Mouse (Mus musculus) heart, embryonic 16.5 days (tissue): ENCODE measurements at regions not wholly inside any gene's neighbourhood (a gene's known extent, or its start where the extent isn't known, plus 50 kb on each side); places are given as distances from the start of the nearest gene placed in this dataset.

Experiments
- ATAC-seq: fragments of 200-750 bp; cut with Nextera tagmentation; replicated peaks from 2 replicates; pipeline ENCODE4 v1.8.0; 2017; ENCODE audit warnings: moderate number of reproducible peaks; ENCODE audit not compliant: insufficient read depth, low FRiP score; ENCODE audit errors: extremely low read depth
- H3K27ac ChIP-seq: fragments of 300-500 bp; sonication (generic); 2 replicates; pipeline ENCODE4 v1.5.1; 2014; ENCODE audit warnings: mild to moderate bottlenecking, low read length, control low read depth, moderate library complexity
- H3K27me3 ChIP-seq: fragments of 300-500 bp; sonication (generic); 2 replicates; pipeline ENCODE4 v1.6.1; 2014; ENCODE audit warnings: low read length, mixed read lengths; ENCODE audit not compliant: control insufficient read depth, insufficient read depth
- H3K36me3 ChIP-seq: fragments of 300-500 bp; sonication (generic); 2 replicates; pipeline ENCODE4 v1.6.1; 2014; ENCODE audit not compliant: control insufficient read depth, insufficient read depth
- H3K4me1 ChIP-seq: fragments of 300-500 bp; sonication (generic); 2 replicates; pipeline ENCODE4 v1.6.1; 2014; ENCODE audit warnings: low read length, mixed read lengths; ENCODE audit not compliant: control insufficient read depth, insufficient read depth
- H3K4me2 ChIP-seq: fragments of 300-500 bp; sonication (generic); 2 replicates; pipeline ENCODE4 v1.6.1; 2014; ENCODE audit warnings: low read depth, mild to moderate bottlenecking, control low read depth, low read length
- H3K4me3 ChIP-seq: fragments of 300-500 bp; sonication (generic); 2 replicates; pipeline ENCODE4 v1.5.1; 2014; ENCODE audit warnings: mild to moderate bottlenecking, control low read depth, low read length
- H3K9ac ChIP-seq: fragments of 300-500 bp; sonication (generic); 2 replicates; pipeline ENCODE4 v1.6.1; 2014; ENCODE audit warnings: low read length, control low read depth
- H3K9me3 ChIP-seq: fragments of 300-500 bp; sonication (generic); replicated peaks from 2 replicates; pipeline ENCODE4 v1.6.1; 2016; ENCODE audit warnings: low read length; ENCODE audit not compliant: control insufficient read depth
- WGBS: fragments of 180-500 bp; shearing (Covaris S2); extraction: QIAGEN DNeasy Blood & Tissue Kit; methylation state at CpG from one replicate; pipeline ENCODE4 v1.1.7; 2014; 5-methylcytosine and 5-hydroxymethylcytosine counted together

GRCm38 (mm10) chr17:83903467-83903866 lies 55.7 kb upstream of the Haao start:
- H3K36me3 ChIP-seq, result no peaks in the 10 kb centered on the region
- H3K4me2 ChIP-seq, result no peak overlapping the region
- WGBS, result 2% methylated on average over 7 of the region's 7 CpGs
- H3K27ac ChIP-seq, result peak overlapping the region; percentile 22; the same call in 1 of the 2 replicates
- H3K9ac ChIP-seq, result no peak overlapping the region
- H3K4me1 ChIP-seq, result peaks cover 4% of the 10 kb centered on the region; the same call in 1 of the 2 replicates
- no peak overlapping the region for H3K4me3 ChIP-seq
- H3K27me3 ChIP-seq, result no peaks in the 10 kb centered on the region
- H3K9me3 ChIP-seq, result peaks cover 3% of the 10 kb centered on the region
- peak; percentile 54; the same call in 1 of the 2 replicates for ATAC-seq

- no peak for ATAC-seq
- WGBS, result 65% methylated on average over 3 of the region's 3 CpGs
Measured at GRCm38 (mm10) chr17:83902523-83902922, 54.8 kb upstream of the Haao start.

GRCm38 (mm10) chr17:83902091-83902490 lies 54.3 kb upstream of the Haao start:
- Histone ChIP-seq H3K4me2 (no peak overlapping the region), H3K27ac (no peak overlapping the region), H3K27me3 (no peaks in the 10 kb centered on the region), H3K4me1 (peaks cover 9% of the 10 kb centered on the region), H3K4me3 (no peak overlapping the region), H3K9me3 (no peaks in the 10 kb centered on the region), H3K36me3 (no peaks in the 10 kb centered on the region), H3K9ac (no peak overlapping the region)
- no peak for ATAC-seq
- 51% methylated on average over 6 of the region's 6 CpGs for WGBS

More at GRCm38 (mm10) chr17:83902523-83902922, 54.8 kb upstream of the Haao start:
- peaks cover 2% of the 10 kb centered on the region for H3K9me3 ChIP-seq
- H3K4me1 ChIP-seq, result peaks cover 9% of the 10 kb centered on the region
- no peak overlapping the region for H3K4me3 ChIP-seq
- no peak overlapping the region for H3K4me2 ChIP-seq
- H3K9ac ChIP-seq, result no peak overlapping the region
- no peak overlapping the region for H3K27ac ChIP-seq
- no peaks in the 10 kb centered on the region for H3K36me3 ChIP-seq
- H3K27me3 ChIP-seq, result no peaks in the 10 kb centered on the region

- no peak overlapping the region for H3K4me2 ChIP-seq
- no peaks in the 10 kb centered on the region for H3K27me3 ChIP-seq
- no peaks in the 10 kb centered on the region for H3K9me3 ChIP-seq
- WGBS, result 70% methylated on average over 7 of the region's 7 CpGs
- no peak for ATAC-seq
- no peak overlapping the region for H3K9ac ChIP-seq
- H3K4me3 ChIP-seq, result no peak overlapping the region
- H3K36me3 ChIP-seq, result no peaks in the 10 kb centered on the region
- no peak overlapping the region; the same call in 1 of the 2 replicates for H3K27ac ChIP-seq
- peaks cover 20% of the 10 kb centered on the region for H3K4me1 ChIP-seq
Measured at GRCm38 (mm10) chr17:83899588-83900152, 51.9 kb upstream of the Haao start.

GRCm38 (mm10) chr17:83898531-83898930 lies 50.8 kb upstream of the Haao start:
- H3K27me3 ChIP-seq, result no peaks in the 10 kb centered on the region
- no peak overlapping the region for H3K27ac ChIP-seq
- no peak overlapping the region for H3K4me2 ChIP-seq
- no peaks in the 10 kb centered on the region for H3K9me3 ChIP-seq
- H3K9ac ChIP-seq, result no peak overlapping the region
- peaks cover 18% of the 10 kb centered on the region for H3K4me1 ChIP-seq
- no peak overlapping the region for H3K4me3 ChIP-seq
- ATAC-seq, result no peak
- H3K36me3 ChIP-seq, result no peaks in the 10 kb centered on the region
- 86% methylated on average over 5 of the region's 5 CpGs for WGBS
